Comparison of ENCODE assay signal across 25 mouse cellular contexts in genomic region chr7:121970250-121970649, GRCm38 (mm10). TPM values are rescaled to one million over a fixed set of nuclear protein-coding genes. Genes with fewer than 3 reads are reported as not detected.
DNase-seq lines count a peak whose midpoint lies in the region; ATAC-seq and TF ChIP-seq lines count a peak whose summit lies in the region.
"Had no signal": no experiment of that assay in that cellular context is flagged by ENCODE, and none has a peak within 500 bp of the region (broad histone marks: within the 10 kb centered on the region; RNA-seq: fewer than 3 reads in every experiment).

No protein-coding gene starts in this region.

- H3K9me3 ChIP-seq in liver, embryonic 14.5 days (ENCODE audit: control insufficient read depth, low read length) = no peaks in the 10 kb centered on the region
- no peaks in the 10 kb centered on the region for H3K9me3 ChIP-seq in liver, postnatal 0 days (ENCODE audit: low read length)
- H3K9me3 ChIP-seq in MEL (replicated peaks; ENCODE audit: insufficient read depth, low read length) = no peaks in the 10 kb centered on the region
- H3K9me3 ChIP-seq in stomach, postnatal 0 days (ENCODE audit: control insufficient read depth, low read length) = no peaks in the 10 kb centered on the region
- no peaks in the 10 kb centered on the region for H3K9me3 ChIP-seq in forebrain, embryonic 10.5 days
- H3K9me3 ChIP-seq: embryonic facial prominence, embryonic 10.5 days; embryonic facial prominence, embryonic 13.5 days; forebrain, embryonic 13.5 days; hindbrain, embryonic 12.5 days; hindbrain, embryonic 15.5 days had no signal

- no peak overlapping the region for H3K4me3 ChIP-seq in liver, embryonic 14.5 days (ENCODE audit: insufficient read depth in 1 of 2, low read depth in 2 of 2, low read length in 2 of 2)
- no peak overlapping the region for H3K4me3 ChIP-seq in liver, postnatal 0 days (ENCODE audit: low read depth, low read length)
- no peak overlapping the region for H3K4me3 ChIP-seq in MEL (ENCODE audit: control insufficient read depth in 1 of 2, insufficient read depth in 1 of 2, low read depth in 2 of 2, low read length in 2 of 2)
- no peak overlapping the region for H3K4me3 ChIP-seq in stomach, postnatal 0 days (ENCODE audit: low read depth, low read length)
- no peak overlapping the region for H3K4me3 ChIP-seq in forebrain, embryonic 10.5 days
- H3K4me3 ChIP-seq: embryonic facial prominence, embryonic 10.5 days; embryonic facial prominence, embryonic 13.5 days; erythroblast, embryonic 14.5 days; forebrain, embryonic 13.5 days; gastrocnemius, adult 2 months; hindbrain, embryonic 12.5 days; hindbrain, embryonic 15.5 days had no signal

- no peaks in the 10 kb centered on the region for H3K79me2 ChIP-seq in MEL (ENCODE audit: control insufficient read depth, insufficient read depth, low read length, poor library complexity)

- DNase-seq in liver, embryonic 14.5 days (ENCODE audit: low read depth in 3 of 3, low spot score in 3 of 3) = peak in 1 of 3 experiments; percentile 23
- no peak for DNase-seq in liver, postnatal 0 days
- DNase-seq in MEL (ENCODE audit: low read depth, low spot score) = peak; percentile 69
- DNase-seq in cerebellum, postnatal 25 days = no peak
- DNase-seq in stomach, postnatal 0 days (ENCODE audit: low spot score) = no peak
- DNase-seq in forebrain, embryonic 10.5 days (ENCODE audit: extremely low spot score, low spot score) = no peak
- DNase-seq: adrenal gland, adult 2 months; adrenal gland, postnatal 14 days; cerebellum, adult 11 months; cerebellum, adult 2 months; cerebellum, adult 9-11 months; cerebellum, postnatal 36 days; embryo, embryonic 11 days; gastrocnemius, adult 2 months; gastrocnemius, postnatal 14 days; heart, adult 11 months had no signal

- no peak overlapping the region for H3K4me2 ChIP-seq in liver, embryonic 14.5 days (ENCODE audit: low read depth)
- no peak overlapping the region for H3K4me2 ChIP-seq in liver, postnatal 0 days (ENCODE audit: low read depth, low read length)
- H3K4me2 ChIP-seq in stomach, postnatal 0 days (replicated peaks; ENCODE audit: low read depth) = no peak overlapping the region
- H3K4me2 ChIP-seq: embryonic facial prominence, embryonic 13.5 days; forebrain, embryonic 13.5 days; heart, embryonic 11.5 days; hindbrain, embryonic 12.5 days; hindbrain, embryonic 15.5 days had no signal

- H3K9ac ChIP-seq in liver, embryonic 14.5 days (replicated peaks) = no peak overlapping the region
- H3K9ac ChIP-seq in liver, postnatal 0 days (replicated peaks) = no peak overlapping the region
- H3K9ac ChIP-seq in MEL (ENCODE audit: control insufficient read depth, low read depth, low read length, poor library complexity, severe bottlenecking) = no peak overlapping the region
- H3K9ac ChIP-seq in stomach, postnatal 0 days (ENCODE audit: low read length) = no peak overlapping the region
- H3K9ac ChIP-seq: embryonic facial prominence, embryonic 13.5 days; forebrain, embryonic 13.5 days; hindbrain, embryonic 12.5 days; hindbrain, embryonic 15.5 days had no signal

- H3K36me3 ChIP-seq in liver, embryonic 14.5 days (replicated peaks; ENCODE audit: control insufficient read depth, insufficient read depth, low read depth) = peaks cover 5% of the 10 kb centered on the region; the same call in 1 of the 2 replicates
- H3K36me3 ChIP-seq in liver, postnatal 0 days (replicated peaks; ENCODE audit: insufficient read depth, low read length) = peaks cover 18% of the 10 kb centered on the region
- H3K36me3 ChIP-seq in MEL (ENCODE audit: control insufficient read depth in 1 of 2, insufficient read depth in 2 of 2, low read length in 2 of 2) = peaks cover 3 to 21% of the 10 kb centered on the region in 2 experiments
- H3K36me3 ChIP-seq in stomach, postnatal 0 days (ENCODE audit: control insufficient read depth, insufficient read depth, low read length) = peaks cover 2% of the 10 kb centered on the region; the same call in 1 of the 2 replicates
- H3K36me3 ChIP-seq in forebrain, embryonic 10.5 days (replicated peaks) = peaks cover 48% of the 10 kb centered on the region

- no peak; the same call in 1 of the 2 replicates for TF ChIP-seq EP300 in liver, embryonic 14.5 days (IDR thresholded peaks at IDR 0.05; ENCODE audit: low read depth)
- no peak for TF ChIP-seq EP300 in liver, postnatal 0 days (IDR thresholded peaks at IDR 0.05; ENCODE audit: low read depth)
- TF ChIP-seq EP300 in MEL (IDR thresholded peaks at IDR 0.05; ENCODE audit: low read depth in 1 of 2, low read length in 2 of 2) = peak in 1 of 2 experiments; percentile 64
- no peak for TF ChIP-seq EP300 in stomach, postnatal 0 days (optimal IDR thresholded peaks at IDR 0.05)

- no peaks in the 10 kb centered on the region for H3K27me3 ChIP-seq in liver, embryonic 14.5 days (ENCODE audit: control insufficient read depth, insufficient read depth, low read length)
- H3K27me3 ChIP-seq in liver, postnatal 0 days (ENCODE audit: insufficient read depth, low read length) = no peaks in the 10 kb centered on the region
- no peaks in the 10 kb centered on the region for H3K27me3 ChIP-seq in MEL (ENCODE audit: control insufficient read depth in 1 of 2, insufficient read depth in 2 of 2, low read length in 2 of 2)
- H3K27me3 ChIP-seq in stomach, postnatal 0 days (ENCODE audit: control insufficient read depth, insufficient read depth, low read length) = no peaks in the 10 kb centered on the region
- H3K27me3 ChIP-seq in forebrain, embryonic 10.5 days (ENCODE audit: poor library complexity, severe bottlenecking) = no peaks in the 10 kb centered on the region
- H3K27me3 ChIP-seq: embryonic facial prominence, embryonic 13.5 days; forebrain, embryonic 13.5 days; hindbrain, embryonic 12.5 days; hindbrain, embryonic 15.5 days had no signal

- peaks cover 9 to 18% of the 10 kb centered on the region in 2 experiments; a peak in 3 of 4 replicates for H3K4me1 ChIP-seq in liver, embryonic 14.5 days (replicated peaks; ENCODE audit: control insufficient read depth in 2 of 2, insufficient read depth in 2 of 2, low read length in 1 of 2)
- H3K4me1 ChIP-seq in liver, postnatal 0 days (ENCODE audit: insufficient read depth) = no peaks in the 10 kb centered on the region
- peaks cover 15 to 29% of the 10 kb centered on the region in 2 experiments for H3K4me1 ChIP-seq in MEL (ENCODE audit: control insufficient read depth in 1 of 2, insufficient read depth in 2 of 2, low read length in 2 of 2)
- H3K4me1 ChIP-seq in stomach, postnatal 0 days (replicated peaks; ENCODE audit: control insufficient read depth, insufficient read depth) = no peaks in the 10 kb centered on the region
- H3K4me1 ChIP-seq in forebrain, embryonic 10.5 days = no peaks in the 10 kb centered on the region
- H3K4me1 ChIP-seq: embryonic facial prominence, embryonic 10.5 days; embryonic facial prominence, embryonic 13.5 days; forebrain, embryonic 13.5 days; hindbrain, embryonic 12.5 days; hindbrain, embryonic 15.5 days had no signal

- ATAC-seq in liver, embryonic 14.5 days (ENCODE audit: insufficient read depth) = peak; percentile 53
- ATAC-seq in liver, postnatal 0 days = no peak
- 0 out of 2 replicates have a peak, but pooled peaks have one; percentile 27 for ATAC-seq in megakaryocyte progenitor cell, adult 5-6 weeks (replicated peaks; ENCODE audit: poor library complexity)
- ATAC-seq in stomach, postnatal 0 days (ENCODE audit: low FRiP score, low TSS enrichment) = no peak
- ATAC-seq: forebrain, embryonic 13.5 days; forebrain, embryonic 16.5 days had no signal

- TF ChIP-seq RAD21 in MEL (IDR thresholded peaks at IDR 0.05; ENCODE audit: low read depth, low read length) = no peak

- no peak for TF ChIP-seq CTCF in liver, embryonic 14.5 days (IDR thresholded peaks at IDR 0.05; ENCODE audit: low read depth)
- TF ChIP-seq CTCF in liver, postnatal 0 days (IDR thresholded peaks at IDR 0.05; ENCODE audit: low read depth) = no peak
- TF ChIP-seq CTCF in MEL (IDR thresholded peaks at IDR 0.05 in 2 of 3, conservative IDR thresholded peaks at IDR 0.05 in 1 of 3; ENCODE audit: control insufficient read depth in 1 of 3, insufficient read depth in 1 of 3, low read depth in 2 of 3, low read length in 3 of 3, poor library complexity in 1 of 3, severe bottlenecking in 1 of 3) = no peak
- no peak for TF ChIP-seq CTCF in stomach, postnatal 0 days (IDR thresholded peaks at IDR 0.05; ENCODE audit: low read depth)

- H3K27ac ChIP-seq in liver, embryonic 14.5 days = no peak overlapping the region
- no peak overlapping the region for H3K27ac ChIP-seq in liver, postnatal 0 days (ENCODE audit: low read depth)
- H3K27ac ChIP-seq in MEL (ENCODE audit: control insufficient read depth, low read depth, low read length) = no peak overlapping the region; the same call in 1 of the 2 replicates
- no peak overlapping the region for H3K27ac ChIP-seq in stomach, postnatal 0 days (replicated peaks)
- H3K27ac ChIP-seq in forebrain, embryonic 10.5 days = no peak overlapping the region
- H3K27ac ChIP-seq: embryonic facial prominence, embryonic 10.5 days; embryonic facial prominence, embryonic 13.5 days; forebrain, embryonic 13.5 days; gastrocnemius, adult 2 months; hindbrain, embryonic 12.5 days; hindbrain, embryonic 15.5 days had no signal

- TF ChIP-seq POLR2A in MEL (IDR thresholded peaks at IDR 0.05; ENCODE audit: control insufficient read depth in 1 of 2, insufficient read depth in 1 of 2, low read depth in 1 of 2, low read length in 2 of 2, poor library complexity in 1 of 2) = no peak

- 35% methylated on average over 9 of the region's 9 CpGs for WGBS in liver, embryonic 14.5 days (ENCODE audit: insufficient replicate concordance)
- WGBS in liver, postnatal 0 days (ENCODE audit: insufficient replicate concordance) = 63% methylated on average over 9 of the region's 9 CpGs
- 69% methylated on average over 9 of the region's 9 CpGs for WGBS in stomach, postnatal 0 days
- WGBS in forebrain, embryonic 10.5 days = 89% methylated on average over 9 of the region's 9 CpGs

RNA-seq across cellular contexts. Expression of gene Cog7, which starts 11.3 kb away (rescaled TPM):
- polyA plus RNA-seq in liver, embryonic 14.5 days (2012; rRNA removed) = 5.6 and 7.2 TPM in 2 replicates
- 4.7 and 4.8 TPM in 2 replicates for polyA plus RNA-seq in liver, embryonic 14.5 days (2014; fragmentation: Nextera tagmentation; extraction: Ambion mirVana)
- 4.2 and 5.4 TPM in 2 replicates for polyA plus RNA-seq in liver, postnatal 0 days (2015; fragmentation: Nextera tagmentation; extraction: Ambion mirVana)
- 17.1 and 17.7 TPM in 2 replicates for total RNA-seq in MEL (2012; rRNA removed)
- polyA plus RNA-seq in MEL (2012; ENCODE audit: insufficient read depth in 1 of 2, insufficient read length in 2 of 2, low read depth in 1 of 2, low replicate concordance in 2 of 2, missing spikeins in 1 of 2) = 10 to 100 TPM in 1 of 2 experiments, not detected in 1; 21.2 TPM
- total RNA-seq in megakaryocyte progenitor cell, adult 5-6 weeks (2015) = 15.1 and 17.9 TPM in 2 replicates
- total RNA-seq in megakaryocyte progenitor cell, adult 5-6 weeks (2017) = 16.7 and 19.2 TPM in 2 replicates
- 14.1 and 14.5 TPM in 2 replicates for polyA plus RNA-seq in stomach, postnatal 0 days (2015; fragmentation: Nextera tagmentation; extraction: Ambion mirVana)
- polyA plus RNA-seq in forebrain, embryonic 10.5 days (2016; fragmentation: Nextera tagmentation; extraction: Ambion mirVana) = 23.3 TPM in 2 replicates

RNA-seq across cellular contexts. Expression of gene Gga2, which starts 50.8 kb away (rescaled TPM):
- polyA plus RNA-seq in liver, embryonic 14.5 days (2012; rRNA removed) = 21.9 and 23.5 TPM in 2 replicates
- polyA plus RNA-seq in liver, embryonic 14.5 days (2014; fragmentation: Nextera tagmentation; extraction: Ambion mirVana) = 18.2 and 21.4 TPM in 2 replicates
- 9.7 and 10.1 TPM in 2 replicates for polyA plus RNA-seq in liver, postnatal 0 days (2015; fragmentation: Nextera tagmentation; extraction: Ambion mirVana)
- 30.1 and 35.2 TPM in 2 replicates for total RNA-seq in MEL (2012; rRNA removed)
- polyA plus RNA-seq in MEL (2012; ENCODE audit: insufficient read depth in 1 of 2, insufficient read length in 2 of 2, low read depth in 1 of 2, low replicate concordance in 2 of 2, missing spikeins in 1 of 2) = 10 to 100 TPM; 29.5 to 95.3 TPM
- 17.1 and 20.0 TPM in 2 replicates for total RNA-seq in megakaryocyte progenitor cell, adult 5-6 weeks (2015)
- 19.7 and 21.4 TPM in 2 replicates for total RNA-seq in megakaryocyte progenitor cell, adult 5-6 weeks (2017)
- 31.5 and 33.5 TPM in 2 replicates for polyA plus RNA-seq in stomach, postnatal 0 days (2015; fragmentation: Nextera tagmentation; extraction: Ambion mirVana)
- polyA plus RNA-seq in forebrain, embryonic 10.5 days (2016; fragmentation: Nextera tagmentation; extraction: Ambion mirVana) = 93.2 and 98.7 TPM in 2 replicates

Comparison
In these comparisons a context has a peak if more than half of its experiments do, and no peak if none do; other contexts are left out.
1. ATAC-seq: peak in liver, embryonic 14.5 days (single experiment) and megakaryocyte progenitor cell, adult 5-6 weeks (single experiment); none in liver, postnatal 0 days (single experiment) and stomach, postnatal 0 days (single experiment).